Mouse (Mus musculus): ENCODE results near the gene Bbof1.

- TF ChIP-seq CTCF (IDR thresholded peaks at IDR 0.05; ENCODE audit: control insufficient read depth, insufficient read depth, insufficient replicate concordance, low read depth, low read length) (no peak), POLR2A (IDR thresholded peaks at IDR 0.05; ENCODE audit: control insufficient read depth, low read depth, low read length) (no peak)
These were observed 9.7 kb upstream of the Bbof1 start for GRCm38 (mm10) chr12:84399135-84399534.
